Mouse (Mus musculus) embryo, embryonic 11.5 days (tissue): ENCODE data around the gene Naa35.
"Not testable (repeated sequence)": the region's sequence is repeated elsewhere in the genome, so short reads cannot be mapped to it uniquely, and the experiment has no call there.

Source experiments
- DNase-seq: peaks from one replicate; pipeline ENCODE4 v3.0.0-alpha.2; 2012; ENCODE audit warnings: low read depth, low spot score

Naa35 gene

GRCm38 (mm10) chr13:59572549-59572948 is 12.5 kb upstream of the Naa35 start:
- no peak for DNase-seq

- no peak for DNase-seq
These were observed 4.1 kb upstream of the Naa35 start for GRCm38 (mm10) chr13:59580954-59581353.

- DNase-seq, result peak; percentile 23
These were observed 578 bp upstream of the Naa35 start for GRCm38 (mm10) chr13:59584481-59584880.

GRCm38 (mm10) chr13:59585648-59586005 is 568 bp downstream of the Naa35 start:
- DNase-seq, result peak; percentile 20

- DNase-seq, result no peak
These were observed 2.1 kb downstream of the Naa35 start for GRCm38 (mm10) chr13:59587201-59587600.

GRCm38 (mm10) chr13:59589672-59590071 is 4.6 kb downstream of the Naa35 start:
- no peak for DNase-seq

- no peak for DNase-seq
These were observed 5.6 kb downstream of the Naa35 start for GRCm38 (mm10) chr13:59590691-59591090.

- DNase-seq, result not testable (repeated sequence)
These were observed 7.0 kb downstream of the Naa35 start for GRCm38 (mm10) chr13:59592058-59592457.

GRCm38 (mm10) chr13:59592630-59593029 is 7.6 kb downstream of the Naa35 start:
- no peak for DNase-seq

GRCm38 (mm10) chr13:59603096-59603495 is 18.0 kb downstream of the Naa35 start:
- no peak for DNase-seq

- DNase-seq, result no peak
These were observed 19.5 kb downstream of the Naa35 start for GRCm38 (mm10) chr13:59604511-59604910.

- DNase-seq, result no peak
These were observed 20.3 kb downstream of the Naa35 start for GRCm38 (mm10) chr13:59605221-59605922.

- no peak for DNase-seq
These were observed 24.8 kb downstream of the Naa35 start for GRCm38 (mm10) chr13:59609885-59610284.

GRCm38 (mm10) chr13:59610437-59610836 is 25.4 kb downstream of the Naa35 start:
- DNase-seq, result no peak

GRCm38 (mm10) chr13:59613868-59614267 is 28.8 kb downstream of the Naa35 start:
- DNase-seq, result no peak

GRCm38 (mm10) chr13:59615152-59615551 is 30.1 kb downstream of the Naa35 start:
- DNase-seq, result no peak

- DNase-seq, result no peak
These were observed 30.5 kb downstream of the Naa35 start for GRCm38 (mm10) chr13:59615554-59615953.

- no peak for DNase-seq
These were observed 33.4 kb downstream of the Naa35 start for GRCm38 (mm10) chr13:59618463-59618862.

- no peak for DNase-seq
These were observed 36.8 kb downstream of the Naa35 start for GRCm38 (mm10) chr13:59621643-59622489.

GRCm38 (mm10) chr13:59624389-59624788 is 39.3 kb downstream of the Naa35 start:
- DNase-seq, result no peak

- no peak for DNase-seq
These were observed 39.8 kb downstream of the Naa35 start for GRCm38 (mm10) chr13:59624903-59625302.

GRCm38 (mm10) chr13:59626739-59627138 is 41.7 kb downstream of the Naa35 start:
- DNase-seq, result no peak

GRCm38 (mm10) chr13:59634637-59635036 is 49.6 kb downstream of the Naa35 start:
- no peak for DNase-seq
